ENCODE assay signal across 9 mouse cellular contexts in the genomic region with DNA sequence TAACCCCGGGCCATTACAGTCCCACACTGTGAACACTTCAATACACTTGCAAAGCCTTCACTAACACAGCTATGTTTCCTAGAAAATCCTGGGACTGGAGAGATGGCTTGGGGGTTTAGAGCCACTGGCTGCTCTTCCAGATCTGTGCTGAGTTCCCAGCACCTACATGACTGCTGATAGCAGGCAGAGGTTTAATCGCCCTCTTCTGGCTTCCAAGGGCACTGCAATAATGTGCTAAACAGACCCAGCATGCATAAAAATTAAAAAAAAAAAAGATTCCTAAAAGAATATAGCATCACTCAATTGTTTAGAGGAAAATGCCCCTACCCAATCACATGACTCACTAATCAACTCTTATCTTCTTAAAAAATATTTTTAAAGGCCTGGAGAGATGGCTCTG. TPM values are rescaled to one million over a fixed set of nuclear protein-coding genes. Genes with fewer than 3 reads are reported as not detected.
DNase-seq lines count a peak whose midpoint lies in the region; ATAC-seq and TF ChIP-seq lines count a peak whose summit lies in the region.
"Had no signal": no experiment of that assay in that cellular context is flagged by ENCODE, and none has a peak within 500 bp of the region (broad histone marks: within the 10 kb centered on the region; RNA-seq: fewer than 3 reads in every experiment).

No protein-coding gene starts in this region.

- no peak for ATAC-seq in liver, embryonic 11.5 days (replicated peaks; ENCODE audit: low FRiP score)
- no peak for ATAC-seq in liver, embryonic 14.5 days (ENCODE audit: insufficient read depth)
- ATAC-seq in inflammation-experienced regulatory T-cells, adult 6 months, result no peak

- H3K27me3 ChIP-seq in liver, embryonic 11.5 days (replicated peaks; ENCODE audit: control insufficient read depth, insufficient read depth, low read length), result no peaks in the 10 kb centered on the region
- no peaks in the 10 kb centered on the region for H3K27me3 ChIP-seq in liver, embryonic 14.5 days (ENCODE audit: control insufficient read depth, insufficient read depth, low read length)

- no peak overlapping the region for H3K4me3 ChIP-seq in liver, embryonic 11.5 days (ENCODE audit: low read depth, low read length)
- H3K4me3 ChIP-seq in liver, embryonic 14.5 days (ENCODE audit: insufficient read depth in 1 of 2, low read depth in 2 of 2, low read length in 2 of 2), result no peak overlapping the region

- peak; percentile 56 for TF ChIP-seq CTCF in liver, embryonic 14.5 days (IDR thresholded peaks at IDR 0.05; ENCODE audit: low read depth)

- 55% methylated on average over 2 of the region's 2 CpGs for WGBS in liver, embryonic 11.5 days
- 46% methylated on average over 2 of the region's 2 CpGs for WGBS in liver, embryonic 14.5 days (ENCODE audit: insufficient replicate concordance)

- peaks cover 15% of the 10 kb centered on the region for H3K36me3 ChIP-seq in liver, embryonic 11.5 days (ENCODE audit: control insufficient read depth, insufficient read depth, low read length)
- H3K36me3 ChIP-seq in liver, embryonic 14.5 days (replicated peaks; ENCODE audit: control insufficient read depth, insufficient read depth, low read depth), result peaks cover 15% of the 10 kb centered on the region

- 0 out of 2 replicates have a peak, but pooled peaks cover 3% of the 10 kb centered on the region for H3K4me1 ChIP-seq in liver, embryonic 11.5 days (replicated peaks; ENCODE audit: control insufficient read depth, insufficient read depth, low read length)
- no peaks in the 10 kb centered on the region; a peak in 1 of 4 replicates for H3K4me1 ChIP-seq in liver, embryonic 14.5 days (replicated peaks; ENCODE audit: control insufficient read depth in 2 of 2, insufficient read depth in 2 of 2, low read length in 1 of 2)

- no peak overlapping the region for H3K27ac ChIP-seq in liver, embryonic 11.5 days (ENCODE audit: low read depth, low read length)
- no peak overlapping the region for H3K27ac ChIP-seq in liver, embryonic 14.5 days

- TF ChIP-seq EP300 in liver, embryonic 14.5 days (IDR thresholded peaks at IDR 0.05; ENCODE audit: low read depth), result no peak

- no peak overlapping the region for H3K4me2 ChIP-seq in liver, embryonic 11.5 days
- H3K4me2 ChIP-seq in liver, embryonic 14.5 days (ENCODE audit: low read depth), result no peak overlapping the region

- no peak overlapping the region for H3K9ac ChIP-seq in liver, embryonic 11.5 days (ENCODE audit: low read depth, low read length)
- no peak overlapping the region for H3K9ac ChIP-seq in liver, embryonic 14.5 days (replicated peaks)

- peak; percentile 14 for DNase-seq in embryo, embryonic 11 days
- no peak for DNase-seq in embryo, embryonic 10 days (ENCODE audit: low spot score)
- DNase-seq in liver (peak; percentile 28), MN1 (ENCODE audit: low spot score) (peak; percentile 26)
- no peak for DNase-seq in liver, embryonic 11.5 days (ENCODE audit: low spot score)
- DNase-seq in liver, embryonic 14.5 days (ENCODE audit: low read depth in 3 of 3, low spot score in 3 of 3), result no peak
- DNase-seq in gastrocnemius, postnatal 4 days (ENCODE audit: low spot score in 2 of 2), result no peak
- DNase-seq: gastrocnemius, postnatal 10 days had no signal

- H3K9me3 ChIP-seq in liver, embryonic 11.5 days (ENCODE audit: control insufficient read depth, low read length), result no peaks in the 10 kb centered on the region
- H3K9me3 ChIP-seq in liver, embryonic 14.5 days (ENCODE audit: control insufficient read depth, low read length), result no peaks in the 10 kb centered on the region

RNA-seq across cellular contexts. Expression of a gene that starts 15.8 kb away (rescaled TPM):
- polyA plus RNA-seq in liver, embryonic 11.5 days (2014; fragmentation: Nextera tagmentation; extraction: Ambion mirVana), result 16.2 and 20.1 TPM in 2 replicates
- 2.9 and 4.7 TPM in 2 replicates for polyA plus RNA-seq in liver, embryonic 14.5 days (2012; rRNA removed)
- polyA plus RNA-seq in liver, embryonic 14.5 days (2014; fragmentation: Nextera tagmentation; extraction: Ambion mirVana), result 7.0 and 7.3 TPM in 2 replicates
- 10 to 100 TPM; 17.6 to 22.9 (median 21.0) TPM for polyA plus RNA-seq in inflammation-experienced regulatory T-cells, adult 6 months (2017; shearing (Covaris generic))
- 10 to 100 TPM; 21.5 to 23.3 TPM for total RNA-seq in gastrocnemius, postnatal 4 days (2021)

RNA-seq across cellular contexts. Expression of a gene that starts 15.9 kb away (rescaled TPM):
- polyA plus RNA-seq in liver, embryonic 11.5 days (2014; fragmentation: Nextera tagmentation; extraction: Ambion mirVana), result 3.3 and 4.2 TPM in 2 replicates
- polyA plus RNA-seq in liver, embryonic 14.5 days (2012; rRNA removed), result 0.18 and 0.78 TPM in 2 replicates
- 0.56 and 1.4 TPM in 2 replicates for polyA plus RNA-seq in liver, embryonic 14.5 days (2014; fragmentation: Nextera tagmentation; extraction: Ambion mirVana)
- polyA plus RNA-seq in inflammation-experienced regulatory T-cells, adult 6 months (2017; shearing (Covaris generic)), result under 1 TPM; 0.31 to 0.67 (median 0.58) TPM
- total RNA-seq in gastrocnemius, postnatal 4 days (2021), result under 1 TPM; 0.66 to 0.73 TPM

RNA-seq across cellular contexts. Expression of a gene that starts 26.5 kb away (rescaled TPM):
- polyA plus RNA-seq in liver, embryonic 11.5 days (2014; fragmentation: Nextera tagmentation; extraction: Ambion mirVana), result 77.3 and 83.7 TPM in 2 replicates
- 7.0 and 14.4 TPM in 2 replicates for polyA plus RNA-seq in liver, embryonic 14.5 days (2012; rRNA removed)
- 32.0 and 35.7 TPM in 2 replicates for polyA plus RNA-seq in liver, embryonic 14.5 days (2014; fragmentation: Nextera tagmentation; extraction: Ambion mirVana)
- 10 to 100 TPM; 11.5 to 20.4 (median 18.7) TPM for polyA plus RNA-seq in inflammation-experienced regulatory T-cells, adult 6 months (2017; shearing (Covaris generic))
- total RNA-seq in gastrocnemius, postnatal 4 days (2021), result 100 to 1,000 TPM; 148 to 161 TPM

RNA-seq across cellular contexts. Expression of a gene that starts 29.3 kb away (rescaled TPM):
- polyA plus RNA-seq in liver, embryonic 11.5 days (2014; fragmentation: Nextera tagmentation; extraction: Ambion mirVana), result 301 and 312 TPM in 2 replicates
- polyA plus RNA-seq in liver, embryonic 14.5 days (2012; rRNA removed), result 111 and 153 TPM in 2 replicates
- 248 and 263 TPM in 2 replicates for polyA plus RNA-seq in liver, embryonic 14.5 days (2014; fragmentation: Nextera tagmentation; extraction: Ambion mirVana)
- 100 to 1,000 TPM in 2 of 3 experiments, 10 to 100 TPM in 1; 91.5 to 123 (median 102) TPM for polyA plus RNA-seq in inflammation-experienced regulatory T-cells, adult 6 months (2017; shearing (Covaris generic))
- 100 to 1,000 TPM; 110 to 123 TPM for total RNA-seq in gastrocnemius, postnatal 4 days (2021)

RNA-seq across cellular contexts. Expression of a gene that starts 29.4 kb away (rescaled TPM):
- polyA plus RNA-seq in liver, embryonic 11.5 days (2014; fragmentation: Nextera tagmentation; extraction: Ambion mirVana), result 503 and 533 TPM in 2 replicates
- 167 and 179 TPM in 2 replicates for polyA plus RNA-seq in liver, embryonic 14.5 days (2012; rRNA removed)
- polyA plus RNA-seq in liver, embryonic 14.5 days (2014; fragmentation: Nextera tagmentation; extraction: Ambion mirVana), result 322 and 337 TPM in 2 replicates
- polyA plus RNA-seq in inflammation-experienced regulatory T-cells, adult 6 months (2017; shearing (Covaris generic)), result 100 to 1,000 TPM; 142 to 204 (median 178) TPM
- total RNA-seq in gastrocnemius, postnatal 4 days (2021), result 100 to 1,000 TPM; 300 to 319 TPM

Comparison
In these comparisons a context has a peak if more than half of its experiments do, and no peak if none do; other contexts are left out.
1. DNase-seq: peak in embryo, embryonic 11 days (single experiment), liver (single experiment) and MN1 (single experiment); none in embryo, embryonic 10 days (single experiment), liver, embryonic 11.5 days (single experiment), liver, embryonic 14.5 days (0 of 3) and gastrocnemius, postnatal 4 days (0 of 2).